Mouse (Mus musculus) limb, embryonic 15.5 days (tissue): Measurements from ENCODE around the gene Olfr713. TPM values are rescaled to one million over a fixed set of nuclear protein-coding genes. Genes with fewer than 3 reads are reported as not detected.

Experiments
- polyA plus RNA-seq: library from polyadenylated mRNA; unstranded; fragments of >200 nt; fragmentation: Nextera tagmentation; extraction: Ambion mirVana; gene quantifications from 2 replicates; pipeline ENCODE4 v1.2.1, GENCODE M21; 2015

Gene Olfr713
- polyA plus RNA-seq, 1 experiment from 2014 or later, result not detected

Other genes with a start within 250 kb of the Olfr713 start
- gene Olfr699, start 238.0 kb upstream of the Olfr713 start, polyA plus RNA-seq, result not detected in 2 replicates
- gene Olfr700, start 222.3 kb upstream of the Olfr713 start, polyA plus RNA-seq, result not detected in 2 replicates
- not detected in 2 replicates for gene Olfr701, start 217.0 kb upstream of the Olfr713 start, polyA plus RNA-seq
- gene Olfr702, start 197.3 kb upstream of the Olfr713 start, polyA plus RNA-seq, result not detected in 2 replicates
- not detected in 2 replicates for gene Olfr703, start 187.8 kb upstream of the Olfr713 start, polyA plus RNA-seq
- not detected in 2 replicates for gene Olfr704, start 168.0 kb upstream of the Olfr713 start, polyA plus RNA-seq
- not detected in 2 replicates for gene Olfr705, start 154.3 kb upstream of the Olfr713 start, polyA plus RNA-seq
- not detected in 2 replicates for gene Olfr706, start 143.0 kb upstream of the Olfr713 start, polyA plus RNA-seq
- not detected in 2 replicates for gene Olfr707, start 129.9 kb upstream of the Olfr713 start, polyA plus RNA-seq
- gene Olfr1532-ps1, start 123.2 kb upstream of the Olfr713 start, polyA plus RNA-seq, result not detected in 2 replicates
- gene Olfr709-ps1, start 99.0 kb upstream of the Olfr713 start, polyA plus RNA-seq, result not detected in 2 replicates
- gene Olfr710, start 82.9 kb upstream of the Olfr713 start, polyA plus RNA-seq, result not detected in 2 replicates
- gene Olfr6, start 67.2 kb upstream of the Olfr713 start, polyA plus RNA-seq, result not detected in 2 replicates
- gene Olfr711, start 55.7 kb upstream of the Olfr713 start, polyA plus RNA-seq, result not detected in 2 replicates
- gene Olfr2, start 25.1 kb upstream of the Olfr713 start, polyA plus RNA-seq, result not detected in 2 replicates
- not detected in 2 replicates for gene Olfr714, start 39.8 kb downstream of the Olfr713 start, polyA plus RNA-seq
- not detected in 2 replicates for gene Olfr17, start 62.0 kb downstream of the Olfr713 start, polyA plus RNA-seq
- gene Olfr715b, start 79.2 kb downstream of the Olfr713 start, polyA plus RNA-seq, result not detected in 2 replicates
- not detected in 2 replicates for gene Olfr715, start 99.9 kb downstream of the Olfr713 start, polyA plus RNA-seq
- not detected in 2 replicates for gene Olfr716, start 107.2 kb downstream of the Olfr713 start, polyA plus RNA-seq
- gene Nlrp14, start 135.8 kb downstream of the Olfr713 start, polyA plus RNA-seq, result not detected in 2 replicates
- not detected in 2 replicates for gene Rbmxl2, start 178.3 kb downstream of the Olfr713 start, polyA plus RNA-seq